Mouse (Mus musculus) C2C12 (cell line): Measurements from ENCODE around the gene Slc39a5.

Experiments
- CEBPB ChIP-seq: IDR thresholded peaks from one replicate; pipeline ENCODE4 v1.6.1; 2011; ENCODE audit warnings: low read depth, mild to moderate bottlenecking, control low read depth, moderate library complexity
- CTCF ChIP-seq: IDR thresholded peaks from one replicate; pipeline ENCODE4 v1.5.1; 2011; ENCODE audit not compliant: control insufficient read depth, insufficient read depth, insufficient read length
- MAX ChIP-seq: IDR thresholded peaks from one replicate; pipeline ENCODE4 v1.6.1; 2011; ENCODE audit warnings: mild to moderate bottlenecking, control low read depth
- MYOD1 ChIP-seq: IDR thresholded peaks from one replicate; pipeline ENCODE4 v1.6.1; 2011; ENCODE audit warnings: low read depth; ENCODE audit not compliant: control insufficient read depth, insufficient read length

GRCm38 (mm10) chr10:128401056-128401455 is at the start of gene Slc39a5:
- TF ChIP-seq CTCF: no peak
- no peak for TF ChIP-seq CEBPB
- TF ChIP-seq MYOD1: no peak
- no peak for TF ChIP-seq MAX
